Mouse (Mus musculus) large intestine, adult 2 months (tissue): ENCODE data around the gene Dpp7. TPM values are rescaled to one million over a fixed set of nuclear protein-coding genes. Genes with fewer than 3 reads are reported as not detected.
A peak's percentile ranks its signal among the peaks of the same experiment; 100 is the strongest.

Experiments used
- DNase-seq: peaks from one replicate; pipeline ENCODE4 v3.0.0-alpha.2; 2012; ENCODE audit warnings: low read depth, low spot score
- WGBS: fragments of 180-500 bp; shearing (Covaris S2); methylation state at CpG from one replicate; pipeline ENCODE4 v1.1.7; 2018; 5-methylcytosine and 5-hydroxymethylcytosine counted together
- polyA plus RNA-seq: library from polyadenylated mRNA; depleted of rRNA; stranded (reverse); fragments of >200 nt; gene quantifications from 2 replicates; pipeline ENCODE4 v1.2.3, GENCODE M21; 2012; rRNA removed

Dpp7 gene
- polyA plus RNA-seq = 24.2 and 28.6 TPM in 2 replicates

- WGBS = 4% methylated on average over 13 of the region's 13 CpGs
- no peak for DNase-seq
These were observed at the start of gene Dpp7 for GRCm38 (mm10) chr2:25356208-25357079. TSS of gene Dpp7 (minus strand) at chr2:25356359.

GRCm38 (mm10) chr2:25403994-25404393 is 47.8 kb upstream of the Dpp7 start:
- no peak for DNase-seq
- 86% methylated on average over 4 of the region's 4 CpGs for WGBS

GRCm38 (mm10) chr2:25402972-25403601 is 46.9 kb upstream of the Dpp7 start:
- WGBS = 2% methylated on average over 54 of the region's 54 CpGs
- DNase-seq = peak; percentile 53

GRCm38 (mm10) chr2:25402377-25402971 is 46.3 kb upstream of the Dpp7 start:
- WGBS = 4% methylated on average over 13 of the region's 13 CpGs
- DNase-seq = peak; percentile 76

- DNase-seq = no peak
- WGBS = 4% methylated on average over 17 of the region's 17 CpGs
These were observed 44.6 kb upstream of the Dpp7 start for GRCm38 (mm10) chr2:25400764-25401163.

- DNase-seq = no peak
- WGBS = 29% methylated on average over 16 of the region's 16 CpGs
These were observed 44.1 kb upstream of the Dpp7 start for GRCm38 (mm10) chr2:25400291-25400690.

GRCm38 (mm10) chr2:25399051-25399450 is 42.9 kb upstream of the Dpp7 start, which contains the start of gene Npdc1:
TSS of gene Npdc1 (plus strand) at chr2:25399351.
- 82% methylated on average over 8 of the region's 8 CpGs for WGBS
- no peak for DNase-seq

- 97% methylated on average over 7 of the region's 7 CpGs for WGBS
- no peak for DNase-seq
These were observed 41.9 kb upstream of the Dpp7 start for GRCm38 (mm10) chr2:25398065-25398464.

- WGBS = 83% methylated on average over 1 of the region's 1 CpGs
- DNase-seq = no peak
These were observed 40.9 kb upstream of the Dpp7 start for GRCm38 (mm10) chr2:25397010-25397409.

- no peak for DNase-seq
- WGBS = 59% methylated on average over 3 of the region's 3 CpGs
These were observed 40.4 kb upstream of the Dpp7 start for GRCm38 (mm10) chr2:25396597-25396983.

GRCm38 (mm10) chr2:25395721-25396596 is 39.8 kb upstream of the Dpp7 start, which contains the start of gene Entpd2:
TSS of gene Entpd2 (plus strand) at chr2:25395874.
- DNase-seq = peak; percentile 51
- WGBS = 2% methylated on average over 57 of the region's 57 CpGs

GRCm38 (mm10) chr2:25394281-25395221 is 38.4 kb upstream of the Dpp7 start:
- whole genome bisulfite sequencing = 46% methylated on average over 3 of the region's 3 CpGs
- DNase-seq = no peak

- no peak for DNase-seq
- WGBS = 79% methylated on average over 5 of the region's 5 CpGs
These were observed 35.1 kb upstream of the Dpp7 start for GRCm38 (mm10) chr2:25391266-25391665.

- 61% methylated on average over 5 of the region's 5 CpGs for WGBS
- no peak for DNase-seq
These were observed 28.3 kb upstream of the Dpp7 start for GRCm38 (mm10) chr2:25384492-25384891.

- 67% methylated on average over 4 of the region's 4 CpGs for WGBS
- no peak for DNase-seq
These were observed 20.4 kb upstream of the Dpp7 start for GRCm38 (mm10) chr2:25376589-25376988.

- WGBS = 13% methylated on average over 2 of the region's 2 CpGs
- no peak for DNase-seq
These were observed 17.3 kb upstream of the Dpp7 start for GRCm38 (mm10) chr2:25373431-25373830.

- 2% methylated on average over 42 of the region's 42 CpGs for WGBS
- no peak for DNase-seq
These were observed 16.7 kb upstream of the Dpp7 start for GRCm38 (mm10) chr2:25372644-25373391.
